Mouse (Mus musculus) embryonic fibroblast, embryonic 13.5 days (primary cell): Measurements from ENCODE around the gene Zfp511.

Experiments used
- CTCF ChIP-seq: IDR thresholded peaks from 2 replicates; pipeline ENCODE4 v1.5.1; 2011; ENCODE audit warnings: mild to moderate bottlenecking, control low read depth, low read length, moderate library complexity, borderline replicate concordance; ENCODE audit not compliant: insufficient read depth
- POLR2A ChIP-seq: IDR thresholded peaks from 2 replicates; pipeline ENCODE4 v1.6.1; 2011; ENCODE audit warnings: low read depth, mild to moderate bottlenecking, control low read depth, low read length, moderate library complexity

DNA sequence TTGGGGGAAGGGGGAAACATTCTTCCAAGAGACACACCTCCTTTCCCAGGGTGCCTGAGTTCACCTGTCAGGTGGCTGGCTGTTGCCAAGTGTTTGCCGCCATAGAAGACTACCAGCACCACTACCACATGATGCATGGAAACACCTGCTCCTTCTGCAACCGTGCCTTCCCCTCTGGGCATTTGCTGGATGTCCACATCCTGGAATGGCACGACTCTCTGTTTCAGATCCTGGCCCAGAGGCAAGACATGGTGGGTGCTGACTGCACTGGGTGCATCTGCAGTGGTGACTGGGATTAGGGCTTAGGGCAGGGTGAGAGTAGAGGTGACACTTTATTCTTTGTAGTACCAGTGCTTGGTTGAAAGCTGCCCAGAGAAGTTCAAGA, 972 bp downstream of the Zfp511 start:
- TF ChIP-seq POLR2A = no peak
- no peak for TF ChIP-seq CTCF
